18 mouse cellular contexts compared by ENCODE assay signal in genomic region chr9:25429450-25430213, GRCm38 (mm10). TPM values are rescaled to one million over a fixed set of nuclear protein-coding genes. Genes with fewer than 3 reads are reported as not detected.
DNase-seq lines count a peak whose midpoint lies in the region; ATAC-seq and TF ChIP-seq lines count a peak whose summit lies in the region.
"Had no signal": no experiment of that assay in that cellular context is flagged by ENCODE, and none has a peak within 500 bp of the region (broad histone marks: within the 10 kb centered on the region; RNA-seq: fewer than 3 reads in every experiment).

No protein-coding gene starts in this region.

- 54% methylated on average over 6 of the region's 6 CpGs for WGBS in stomach, postnatal 0 days

- ATAC-seq in stomach, postnatal 0 days (ENCODE audit: low FRiP score, low TSS enrichment) = no peak
- ATAC-seq: intestine, embryonic 16.5 days; midbrain, embryonic 16.5 days had no signal

- TF ChIP-seq POLR2A in brain, embryonic 14.5 days (IDR thresholded peaks at IDR 0.05; ENCODE audit: borderline replicate concordance, extremely low read depth, insufficient read depth, insufficient read length, poor library complexity, severe bottlenecking) = no peak

- H3K27me3 ChIP-seq in stomach, postnatal 0 days (ENCODE audit: control insufficient read depth, insufficient read depth, low read length) = no peaks in the 10 kb centered on the region
- H3K27me3 ChIP-seq: embryonic facial prominence, embryonic 13.5 days; forebrain, embryonic 12.5 days; liver, embryonic 15.5 days; stomach, embryonic 15.5 days had no signal

- no peak overlapping the region for H3K4me3 ChIP-seq in stomach, postnatal 0 days (ENCODE audit: low read depth, low read length)
- H3K4me3 ChIP-seq: embryonic facial prominence, embryonic 13.5 days; forebrain, embryonic 12.5 days; liver, embryonic 15.5 days; stomach, embryonic 15.5 days had no signal

- intact Hi-C loops in left cerebral cortex, postnatal 36 days (cut with DNase I) = no loop called here
- intact Hi-C loops in left cerebral cortex, postnatal 4 days (cut with DNase I) = no loop called here
- intact Hi-C loops in heart, postnatal 10 days (cut with DNase I) = no loop called here

- no peaks in the 10 kb centered on the region for H3K4me1 ChIP-seq in stomach, postnatal 0 days (replicated peaks; ENCODE audit: control insufficient read depth, insufficient read depth)
- H3K4me1 ChIP-seq: embryonic facial prominence, embryonic 13.5 days; forebrain, embryonic 12.5 days; liver, embryonic 15.5 days; stomach, embryonic 15.5 days had no signal

- H3K36me3 ChIP-seq in stomach, postnatal 0 days (ENCODE audit: control insufficient read depth, insufficient read depth, low read length) = no peaks in the 10 kb centered on the region
- H3K36me3 ChIP-seq: embryonic facial prominence, embryonic 13.5 days; forebrain, embryonic 12.5 days; liver, embryonic 15.5 days; stomach, embryonic 15.5 days had no signal

- H3K9me3 ChIP-seq in stomach, postnatal 0 days (ENCODE audit: control insufficient read depth, low read length) = no peaks in the 10 kb centered on the region
- H3K9me3 ChIP-seq: embryonic facial prominence, embryonic 13.5 days; forebrain, embryonic 12.5 days; liver, embryonic 15.5 days; stomach, embryonic 15.5 days had no signal

- TF ChIP-seq EP300 in stomach, postnatal 0 days (optimal IDR thresholded peaks at IDR 0.05) = no peak

- H3K9ac ChIP-seq in stomach, postnatal 0 days (ENCODE audit: low read length) = no peak overlapping the region
- H3K9ac ChIP-seq: embryonic facial prominence, embryonic 13.5 days; forebrain, embryonic 12.5 days; liver, embryonic 15.5 days; stomach, embryonic 15.5 days had no signal

- DNase-seq in left cerebral cortex, postnatal 36 days (ENCODE audit: low spot score in 2 of 2) = peak; percentile 23 to 42
- DNase-seq in left cerebral cortex, postnatal 4 days = no peak
- peak; percentile 9 for DNase-seq in brain, embryonic 14.5 days (ENCODE audit: low read depth)
- DNase-seq in layer of hippocampus, postnatal 36 days = peak; percentile 27 to 50
- no peak for DNase-seq in stomach, postnatal 0 days (ENCODE audit: low spot score)
- no peak for DNase-seq in ovary, adult 18-20 months (ENCODE audit: low spot score)
- DNase-seq in heart, postnatal 10 days = no peak
- DNase-seq: cerebellum, adult 9-10 months; heart, postnatal 36 days; kidney, postnatal 25 days; lung, postnatal 4 days; thymus, postnatal 4 days had no signal

- no peak overlapping the region for H3K4me2 ChIP-seq in stomach, postnatal 0 days (replicated peaks; ENCODE audit: low read depth)
- H3K4me2 ChIP-seq: embryonic facial prominence, embryonic 13.5 days; forebrain, embryonic 12.5 days; liver, embryonic 15.5 days; stomach, embryonic 15.5 days had no signal

- no peak overlapping the region for H3K27ac ChIP-seq in stomach, postnatal 0 days (replicated peaks)
- H3K27ac ChIP-seq: embryonic facial prominence, embryonic 13.5 days; forebrain, embryonic 12.5 days; liver, embryonic 15.5 days; stomach, embryonic 15.5 days had no signal

- TF ChIP-seq CTCF in brain, embryonic 14.5 days (IDR thresholded peaks at IDR 0.05; ENCODE audit: borderline replicate concordance, extremely low read depth, insufficient read depth, insufficient read length) = no peak
- TF ChIP-seq CTCF in stomach, postnatal 0 days (IDR thresholded peaks at IDR 0.05; ENCODE audit: low read depth) = no peak

RNA-seq across cellular contexts. Expression of gene Eepd1, which starts 51.7 kb away (rescaled TPM):
- total RNA-seq in left cerebral cortex, postnatal 36 days (2021) = 10 to 100 TPM; 21.7 to 21.9 TPM
- total RNA-seq in left cerebral cortex, postnatal 4 days (2021) = 10 to 100 TPM; 17.2 to 17.5 TPM
- 5.3 and 5.7 TPM in 2 replicates for polyA plus RNA-seq in brain, embryonic 14.5 days (2012; rRNA removed)
- total RNA-seq in layer of hippocampus, postnatal 36 days (2021) = 10 to 100 TPM; 14.5 to 18.0 TPM
- 16.8 and 17.8 TPM in 2 replicates for polyA plus RNA-seq in stomach, postnatal 0 days (2015; fragmentation: Nextera tagmentation; extraction: Ambion mirVana)
- total RNA-seq in heart, postnatal 10 days (2021) = 10 to 100 TPM; 21.3 to 27.3 TPM

Comparison
In these comparisons a context has a peak if more than half of its experiments do, and no peak if none do; other contexts are left out.
1. DNase-seq: peak in left cerebral cortex, postnatal 36 days (2 of 2), brain, embryonic 14.5 days (single experiment) and layer of hippocampus, postnatal 36 days (2 of 2); none in left cerebral cortex, postnatal 4 days (single experiment), stomach, postnatal 0 days (single experiment), ovary, adult 18-20 months (single experiment) and heart, postnatal 10 days (0 of 2).